Mouse (Mus musculus) megakaryocyte, embryonic 14.5 days (primary cell): Measurements from ENCODE around the gene Tas2r139.
"Not testable (repeated sequence)": the region's sequence is repeated elsewhere in the genome, so short reads cannot be mapped to it uniquely, and the experiment has no call there.

Source experiments
- FLI1 ChIP-seq: IDR thresholded peaks from 2 replicates; pipeline ENCODE4 v1.6.1; 2012; ENCODE audit warnings: low read length, inconsistent platforms, mixed read lengths
- GATA1 ChIP-seq: IDR thresholded peaks from 3 replicates; pipeline ENCODE4 v1.6.1; 2012; ENCODE audit warnings: mixed read lengths, low read length, inconsistent platforms, borderline replicate concordance

DNA sequence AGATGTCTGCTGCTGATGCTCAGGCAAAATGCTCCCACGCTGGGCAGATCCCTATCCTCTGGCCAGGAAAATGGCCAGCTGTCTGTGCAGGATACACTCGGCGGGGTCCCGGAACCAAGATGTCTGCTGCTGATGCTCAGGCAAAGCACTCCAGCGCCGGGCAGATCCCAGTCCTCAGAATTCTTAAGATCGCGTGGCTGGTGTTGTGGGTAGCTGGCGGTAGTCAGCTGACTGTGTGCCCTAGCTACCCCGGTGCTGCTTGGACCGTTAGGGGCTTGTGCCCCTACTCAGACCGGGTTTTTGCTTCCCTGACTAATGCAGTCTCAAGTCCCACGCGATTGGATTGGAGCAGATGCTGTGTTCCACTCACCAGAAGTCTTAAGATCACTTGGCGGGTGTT, 10.4 kb downstream of the Tas2r139 start:
- not testable (repeated sequence) for TF ChIP-seq GATA1, FLI1
